Mouse (Mus musculus) heart, embryonic 15.5 days (tissue): Measurements from ENCODE around the gene Epha10. TPM values are rescaled to one million over a fixed set of nuclear protein-coding genes. Genes with fewer than 3 reads are reported as not detected.

Experiments used
- polyA plus RNA-seq: library from polyadenylated mRNA; unstranded; fragments of >200 nt; fragmentation: Nextera tagmentation; extraction: Ambion mirVana; gene quantifications from 2 replicates; pipeline ENCODE4 v1.2.1, GENCODE M21; 2015

Epha10 gene
- polyA plus RNA-seq, 1 experiment from 2014 or later: not detected

Other genes starting within 250 kb of the Epha10 start
- gene Pou3f1, start 224.1 kb upstream of the Epha10 start, polyA plus RNA-seq: 0.14 and 0.15 TPM in 2 replicates
- 42.6 and 47.5 TPM in 2 replicates for gene Utp11, start 187.3 kb upstream of the Epha10 start, polyA plus RNA-seq
- gene Fhl3, start 180.2 kb upstream of the Epha10 start, polyA plus RNA-seq: 6.2 and 7.5 TPM in 2 replicates
- 73.6 and 86.5 TPM in 2 replicates for gene Sf3a3, start 166.1 kb upstream of the Epha10 start, polyA plus RNA-seq
- gene Inpp5b, start 139.0 kb upstream of the Epha10 start, polyA plus RNA-seq: 13.7 and 15.5 TPM in 2 replicates
- gene Mtf1, start 78.8 kb upstream of the Epha10 start, polyA plus RNA-seq: 10.1 and 10.6 TPM in 2 replicates
- gene Yrdc, start 30.2 kb upstream of the Epha10 start, polyA plus RNA-seq: 20.4 and 23.8 TPM in 2 replicates
- gene 1110065P20Rik, start 29.7 kb upstream of the Epha10 start, polyA plus RNA-seq: 40.3 and 43.9 TPM in 2 replicates
- gene Maneal, start 18.7 kb upstream of the Epha10 start, polyA plus RNA-seq: 0.16 TPM in 1 of 2 replicates, not detected in the other
- 8.2 and 9.7 TPM in 2 replicates for gene 9930104L06Rik, start 56.1 kb downstream of the Epha10 start, polyA plus RNA-seq
- gene Cdca8, start 58.4 kb downstream of the Epha10 start, polyA plus RNA-seq: 106 and 111 TPM in 2 replicates
- gene Rspo1, start 105.5 kb downstream of the Epha10 start, polyA plus RNA-seq: 6.6 and 9.9 TPM in 2 replicates
- gene Gnl2, start 135.7 kb downstream of the Epha10 start, polyA plus RNA-seq: 52.1 and 55.6 TPM in 2 replicates
- 0.16 and 0.39 TPM in 2 replicates for gene Dnali1, start 184.8 kb downstream of the Epha10 start, polyA plus RNA-seq
- gene Snip1, start 185.8 kb downstream of the Epha10 start, polyA plus RNA-seq: 16.1 and 20.1 TPM in 2 replicates
- 36.7 and 38.0 TPM in 2 replicates for gene Meaf6, start 204.2 kb downstream of the Epha10 start, polyA plus RNA-seq
- gene Zc3h12a, start 246.9 kb downstream of the Epha10 start, polyA plus RNA-seq: 0.59 and 0.96 TPM in 2 replicates